Mouse (Mus musculus) activated CD4-positive, CD25-positive, alpha-beta regulatory T cell, adult 4 months (primary cell): ENCODE data around the gene Zswim7. TPM values are rescaled to one million over a fixed set of nuclear protein-coding genes. Genes with fewer than 3 reads are reported as not detected.
"Not testable (repeated sequence)": the region's sequence is repeated elsewhere in the genome, so short reads cannot be mapped to it uniquely, and the experiment has no call there.

ENCODE experiments used
- ATAC-seq: one replicate; pipeline ENCODE4 v1.8.0; 2017
- polyA plus RNA-seq, 2 experiments: library from polyadenylated mRNA; unstranded; fragments of 100-300 nt; shearing (Covaris generic); gene quantifications; one replicate each; pipeline ENCODE4 v1.2.1; 2017

Zswim7 gene
- 10 to 100 TPM in 1 of 2 experiments, 1 to 10 TPM in 1; 8.7 to 10.3 TPM for polyA plus RNA-seq

DNA sequence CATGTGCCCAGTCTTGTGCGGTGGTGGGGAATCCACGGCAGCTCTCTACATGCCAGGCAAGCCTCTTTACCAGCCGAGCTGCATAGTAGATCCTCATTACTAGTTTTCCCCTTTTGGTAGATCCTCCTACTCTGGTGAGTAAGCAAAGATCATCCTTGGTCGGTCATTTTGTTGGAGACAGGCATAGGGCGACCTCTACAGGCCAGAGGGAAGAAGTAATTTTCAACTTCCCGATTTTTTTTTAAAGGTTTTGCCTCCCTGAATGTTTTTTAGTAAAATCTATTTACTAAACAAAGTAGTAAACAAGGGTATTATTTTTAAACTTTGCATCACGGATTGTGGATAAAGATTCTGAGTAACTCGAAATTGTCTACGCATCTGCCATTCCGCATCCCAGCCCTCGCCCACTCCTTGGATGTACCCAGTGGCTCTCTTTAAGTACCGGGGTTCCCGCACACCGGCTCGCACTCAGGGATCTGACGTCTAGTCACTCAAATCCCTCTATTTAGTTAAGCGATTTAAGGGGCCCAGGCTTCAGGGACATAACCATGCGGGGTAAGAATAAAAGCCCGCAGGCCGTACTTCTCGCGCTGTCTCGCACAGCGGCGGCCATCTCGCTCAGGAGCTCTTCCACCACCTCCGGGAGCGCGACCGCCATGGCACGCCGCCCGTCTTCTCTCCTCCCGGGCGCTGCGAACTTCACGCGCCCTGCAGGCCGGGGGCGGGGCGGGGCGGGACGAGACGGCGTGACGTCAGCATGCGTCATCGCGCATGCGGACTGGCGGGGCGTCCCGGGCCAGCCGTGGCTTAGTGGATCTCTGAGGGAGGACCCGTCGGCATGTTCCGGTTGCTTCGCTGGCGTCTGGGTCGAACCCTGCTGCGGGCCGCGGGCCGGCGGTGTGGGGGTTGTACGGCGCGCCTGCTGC lies at the start of gene Zswim7, which contains the start of gene Ttc19:
Gene Zswim7 (minus strand): TSS at position 701 of the 926 bp plus-strand sequence.
Gene Ttc19 (plus strand): TSS at position 799 of the 926 bp plus-strand sequence.
- ATAC-seq: peak; percentile 79

GRCm38 (mm10) chr11:62323659-62324058 lies 42.5 kb upstream of the Zswim7 start:
- no peak for ATAC-seq

DNA sequence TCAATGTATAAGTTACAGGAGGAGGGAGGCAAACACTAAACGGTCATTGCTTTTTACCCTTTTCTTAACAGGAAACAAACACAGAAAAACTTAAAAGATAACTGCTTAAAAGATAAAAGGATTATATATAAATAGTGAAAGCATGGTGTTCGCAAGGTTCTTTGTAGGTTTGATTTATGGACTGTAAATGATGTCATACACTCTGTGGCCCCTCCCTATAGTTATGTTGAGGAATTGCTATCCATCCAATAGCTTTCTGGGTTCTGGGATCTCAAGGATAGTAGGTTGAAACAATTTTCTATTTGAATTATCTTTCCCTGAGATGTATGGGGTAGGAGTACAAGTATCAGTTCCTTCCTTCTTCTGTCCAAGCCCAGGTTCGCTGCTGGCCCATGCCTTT lies 38.9 kb upstream of the Zswim7 start:
- ATAC-seq: no peak

DNA sequence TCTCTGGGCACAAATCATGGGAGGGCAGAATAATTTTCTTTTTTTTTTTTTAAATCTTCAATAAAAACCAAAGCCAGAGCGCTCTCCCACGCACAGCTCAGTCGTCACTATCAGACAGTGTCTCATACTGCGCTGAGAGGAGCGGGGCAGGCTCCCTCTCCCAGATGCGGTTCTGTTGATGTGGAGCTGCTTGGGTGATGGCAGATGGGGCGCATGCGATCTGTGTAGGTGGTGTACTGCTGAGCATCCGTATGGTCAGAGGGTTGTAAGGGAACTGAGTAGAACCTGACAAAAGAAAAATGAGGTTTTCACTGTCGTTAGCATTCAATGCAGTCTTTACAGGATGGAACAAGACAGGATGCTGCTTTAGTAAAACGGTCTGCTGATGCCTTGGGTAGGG lies 36.6 kb upstream of the Zswim7 start:
- no peak for ATAC-seq

DNA sequence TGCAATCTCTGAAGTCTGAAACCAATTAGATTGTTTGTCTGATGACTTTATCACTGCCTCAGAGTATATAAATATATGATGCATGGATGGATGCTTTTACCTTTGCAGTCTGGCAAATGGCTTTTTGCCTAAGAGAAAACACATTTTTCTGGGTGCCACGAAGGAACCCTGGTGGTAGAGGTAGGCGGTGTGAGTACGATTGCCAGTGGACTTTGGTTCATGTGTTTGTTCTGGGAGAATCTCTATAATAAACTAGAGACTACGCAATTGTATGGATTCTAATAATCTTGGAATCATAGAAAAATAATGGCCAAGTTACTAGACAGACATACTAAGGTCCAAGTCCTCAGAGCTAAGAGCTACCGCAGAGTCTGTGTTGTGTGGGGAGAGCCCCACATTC lies 33.8 kb upstream of the Zswim7 start:
- ATAC-seq: no peak

- ATAC-seq: no peak
Observed at GRCm38 (mm10) chr11:62309296-62309695, 28.1 kb upstream of the Zswim7 start.

DNA sequence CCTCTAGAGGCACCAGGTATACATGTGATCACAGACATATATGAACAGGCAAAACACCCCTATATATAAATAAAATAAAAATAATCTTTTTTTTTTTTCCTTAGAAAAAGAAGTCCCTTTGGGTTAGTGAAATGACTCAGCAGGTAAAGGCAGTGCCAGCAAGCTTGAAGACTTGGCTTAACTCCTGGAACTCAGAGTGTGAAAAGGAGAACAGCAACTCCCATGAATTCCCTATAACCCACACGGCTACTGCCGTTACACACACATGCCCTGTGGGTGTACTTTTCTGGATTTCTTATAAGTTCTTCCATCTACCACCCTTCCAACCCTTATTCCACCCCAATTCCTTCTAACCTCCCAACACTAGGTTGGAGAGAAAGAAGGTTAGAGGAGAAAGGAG lies 24.7 kb upstream of the Zswim7 start:
- no peak for ATAC-seq

GRCm38 (mm10) chr11:62298883-62299282 lies 17.7 kb upstream of the Zswim7 start:
- no peak for ATAC-seq

- ATAC-seq: no peak
Observed at GRCm38 (mm10) chr11:62294121-62294520, 12.9 kb upstream of the Zswim7 start.

GRCm38 (mm10) chr11:62287700-62288099 lies 6.5 kb upstream of the Zswim7 start:
- no peak for ATAC-seq

DNA sequence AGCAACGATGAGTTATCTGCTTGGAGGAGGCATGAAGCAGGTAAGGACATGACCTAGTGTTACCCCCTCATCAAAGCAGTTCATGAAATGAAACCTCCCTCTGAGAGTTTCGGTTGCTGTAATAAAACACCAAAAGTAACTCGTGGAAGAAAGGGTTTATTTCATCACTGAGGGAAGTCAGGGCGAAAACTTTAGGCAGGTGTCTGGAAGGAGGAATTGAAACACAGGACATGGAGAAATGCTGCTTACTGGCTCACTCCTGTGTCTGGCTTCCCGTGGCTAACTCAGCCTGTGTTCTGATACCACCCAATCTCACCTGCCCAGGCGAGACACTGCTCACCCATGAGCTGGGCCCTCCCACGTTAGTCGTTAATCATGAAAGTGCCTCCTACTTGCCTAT lies 3.8 kb upstream of the Zswim7 start:
- ATAC-seq: no peak

DNA sequence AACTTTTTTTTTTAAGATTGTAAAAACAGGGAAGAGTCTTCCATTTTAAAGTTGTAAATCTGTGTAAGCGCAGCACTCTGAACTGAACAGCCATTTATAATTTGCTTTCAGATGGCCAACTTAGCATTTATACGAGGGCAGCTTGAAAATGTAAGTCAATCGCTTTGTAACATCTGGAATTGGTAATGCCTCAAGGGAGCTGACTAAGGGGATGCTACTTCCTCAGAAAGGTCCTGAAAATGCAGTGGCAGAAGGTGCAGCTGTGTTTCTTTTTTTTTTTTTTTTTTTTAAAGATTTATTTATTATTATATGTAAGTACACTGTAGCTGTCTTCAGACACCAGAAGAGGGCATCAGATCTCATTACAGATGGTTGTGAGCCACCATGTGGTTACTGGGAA lies 2.8 kb upstream of the Zswim7 start:
- ATAC-seq: not testable (repeated sequence)

DNA sequence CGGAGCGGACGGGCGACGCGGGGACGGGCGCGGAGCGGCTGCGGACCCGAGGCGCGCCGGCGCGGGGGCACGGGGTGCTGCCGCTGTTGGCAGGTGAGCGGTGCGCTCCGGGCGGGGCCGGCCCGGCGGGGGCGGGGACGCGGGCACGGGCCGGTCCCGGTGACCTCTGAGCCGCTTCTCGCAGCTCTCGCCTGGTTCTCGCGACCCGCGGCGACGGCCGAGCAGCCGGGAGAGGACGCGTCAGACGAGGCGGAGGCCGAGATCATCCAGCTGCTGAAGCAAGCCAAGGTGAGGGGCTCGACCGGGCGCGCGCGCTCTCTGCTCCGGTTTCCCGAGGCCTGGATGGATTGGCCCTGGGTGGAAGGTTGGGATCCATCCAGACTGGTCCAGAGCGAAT lies 424 bp upstream of the Zswim7 start:
- ATAC-seq: no peak

DNA sequence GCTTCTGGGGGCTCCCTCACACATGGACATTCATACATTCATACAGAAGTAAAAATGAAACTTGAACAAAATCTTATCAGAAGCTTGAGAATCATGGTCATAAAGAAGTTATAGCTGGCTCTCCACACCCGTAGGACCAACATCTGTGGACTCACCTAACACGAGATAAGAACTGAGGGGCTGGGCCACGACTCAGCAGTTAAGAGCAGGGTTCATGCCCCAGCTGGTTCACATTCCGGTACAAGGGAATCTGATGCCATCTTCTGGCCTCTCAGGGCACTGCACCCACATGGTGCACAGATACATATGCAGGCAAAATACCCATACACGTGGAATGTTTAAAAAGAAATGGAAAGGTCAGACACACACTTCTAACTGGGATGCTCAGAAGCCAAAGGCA lies 3.1 kb downstream of the Zswim7 start:
- no peak for ATAC-seq

- no peak for ATAC-seq
Observed at GRCm38 (mm10) chr11:62277086-62277485, 4.1 kb downstream of the Zswim7 start.

GRCm38 (mm10) chr11:62270851-62271250 lies 10.3 kb downstream of the Zswim7 start:
- no peak for ATAC-seq

DNA sequence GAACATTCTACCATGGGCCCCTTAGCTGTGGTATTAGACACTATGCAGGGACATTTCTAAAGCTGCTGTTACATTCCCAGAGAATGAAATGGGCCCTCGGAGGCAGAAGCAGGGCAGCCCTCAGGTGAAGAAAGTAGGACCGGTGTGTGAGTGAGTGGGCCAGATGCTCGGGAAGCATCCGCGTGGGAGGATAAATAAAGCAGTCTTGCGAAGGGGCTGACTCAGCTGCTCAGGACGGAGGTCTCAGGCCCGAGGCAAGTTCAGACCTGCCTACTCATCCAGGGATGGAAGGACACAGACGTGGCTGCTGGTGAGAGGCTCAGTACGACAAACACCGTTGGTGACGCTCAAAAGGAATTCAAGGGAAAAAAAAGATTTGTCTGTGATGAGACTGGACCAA lies 12.1 kb downstream of the Zswim7 start:
- ATAC-seq: no peak

- ATAC-seq: no peak
Observed at GRCm38 (mm10) chr11:62268381-62268780, 12.8 kb downstream of the Zswim7 start.

- no peak for ATAC-seq
Observed at GRCm38 (mm10) chr11:62266466-62267214, 14.5 kb downstream of the Zswim7 start.

DNA sequence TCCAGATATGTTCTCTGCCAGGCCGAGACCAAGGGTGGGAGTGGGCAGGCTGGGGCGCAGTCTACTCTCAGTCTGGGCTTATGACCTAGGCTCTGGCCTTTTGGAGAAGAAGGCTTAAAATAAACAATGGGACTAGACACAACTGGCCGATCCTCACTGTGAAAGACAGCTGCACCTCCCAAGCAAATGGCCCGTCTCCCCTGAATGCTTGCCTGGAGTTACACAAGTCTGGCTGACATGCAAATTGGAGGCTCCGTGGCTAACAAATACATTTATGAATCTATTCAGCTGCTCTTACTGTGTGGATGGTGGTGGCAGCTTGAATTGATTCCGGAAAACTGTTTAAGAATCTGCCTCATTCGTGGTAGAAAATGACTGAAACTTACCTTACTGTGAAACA lies 15.5 kb downstream of the Zswim7 start:
- no peak for ATAC-seq

DNA sequence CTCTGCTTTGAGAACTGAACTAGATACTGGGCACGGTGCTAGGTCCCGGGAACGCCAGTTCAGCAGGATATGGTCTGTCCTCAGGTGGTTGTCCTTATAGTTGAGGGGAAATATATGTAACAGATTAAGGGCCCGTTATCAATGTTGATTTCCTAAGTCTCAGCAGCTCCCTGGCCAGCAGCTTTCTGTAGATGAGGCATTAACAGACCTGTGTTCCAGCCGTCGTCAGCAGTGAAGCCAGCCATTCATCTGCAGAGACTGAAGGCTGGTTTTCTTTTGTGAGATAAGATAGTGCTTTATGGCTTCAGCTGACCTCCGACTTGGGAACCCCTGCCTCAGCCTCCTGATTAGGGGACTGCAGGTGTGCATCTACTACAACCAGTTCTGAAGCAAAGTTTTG lies 17.2 kb downstream of the Zswim7 start:
- no peak for ATAC-seq

- ATAC-seq: no peak
Observed at GRCm38 (mm10) chr11:62263599-62263998, 17.6 kb downstream of the Zswim7 start.

DNA sequence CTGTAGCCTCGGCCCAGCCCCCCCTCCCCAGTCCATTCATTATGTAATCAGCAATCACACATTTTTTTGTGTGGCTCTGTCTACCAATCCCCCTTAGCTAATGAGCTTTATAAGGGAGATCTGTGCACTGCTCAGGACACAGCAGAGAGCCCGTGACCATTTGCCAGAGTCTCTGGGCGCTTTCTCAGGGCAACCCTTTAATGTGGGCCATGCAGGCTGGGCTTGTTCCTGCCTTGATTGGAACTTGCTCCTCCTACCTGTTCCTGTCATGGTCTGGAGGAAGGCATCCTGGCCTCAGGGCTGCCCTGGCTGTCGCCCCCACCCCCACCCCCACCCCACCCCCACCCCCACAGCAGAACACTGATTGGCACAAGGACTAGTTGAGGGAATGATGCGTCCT lies 22.0 kb downstream of the Zswim7 start:
- ATAC-seq: no peak

DNA sequence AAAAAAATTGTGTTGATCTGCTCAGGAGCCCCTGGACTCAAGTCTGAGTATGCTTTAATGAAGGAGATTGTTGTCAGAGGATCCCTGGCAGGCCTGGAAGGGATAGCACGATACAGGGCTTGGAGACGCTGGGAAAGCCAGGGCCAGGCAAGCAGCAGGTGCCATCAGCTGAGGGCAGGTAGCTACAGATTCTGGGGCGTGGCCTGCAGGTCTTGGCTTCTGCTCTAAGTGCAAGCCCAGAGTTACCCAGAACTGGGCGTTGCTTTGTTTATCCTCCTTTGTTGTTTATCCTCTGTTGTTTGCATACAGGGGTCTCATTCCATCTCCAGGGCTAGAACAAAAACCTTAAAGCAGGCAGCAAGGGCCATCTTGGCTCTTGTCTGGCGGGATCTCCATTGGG lies 27.8 kb downstream of the Zswim7 start:
- no peak for ATAC-seq
